Mouse (Mus musculus): ENCODE data around the gene Serpina3a. TPM values are rescaled to one million over a fixed set of nuclear protein-coding genes. Genes with fewer than 3 reads are reported as not detected.

The Serpina3a gene
- polyA plus RNA-seq, 1 experiment from 2014 or later = not detected

- no peak within 1 kb of the TSS for H3K9ac ChIP-seq (ENCODE audit: low read depth, low read length)
- H3K36me3 ChIP-seq (ENCODE audit: control insufficient read depth, insufficient read depth, low read length) = no peaks in the 10 kb centered on the region
- H3K4me1 ChIP-seq (ENCODE audit: control insufficient read depth, insufficient read depth, low read length) = no peaks in the 10 kb centered on the region
- no peak within 1 kb of the TSS for H3K4me3 ChIP-seq (ENCODE audit: low read depth, low read length)
- H3K4me2 ChIP-seq (ENCODE audit: low read length) = no peak within 1 kb of the TSS
- no peak within 1 kb of the TSS for H3K27ac ChIP-seq (ENCODE audit: low read length)
- 84% methylated on average over 5 of the region's 5 CpGs for WGBS
- ATAC-seq = no peak
- no peaks in the 10 kb centered on the region for H3K27me3 ChIP-seq (ENCODE audit: control insufficient read depth, insufficient read depth, low read depth, low read length)
- H3K9me3 ChIP-seq (replicated peaks; ENCODE audit: control insufficient read depth, low read length, poor library complexity, severe bottlenecking) = no peaks in the 10 kb centered on the region
Observed at GRCm38 (mm10) chr12:104127696-104128095, 15.2 kb downstream of the Serpina3a start, which contains the start of gene Serpina3b. Serpina3b (plus strand) TSS chr12:104127996.

- no peak overlapping the region for H3K9ac ChIP-seq (ENCODE audit: low read depth, low read length)
- no peaks in the 10 kb centered on the region for H3K36me3 ChIP-seq (ENCODE audit: control insufficient read depth, insufficient read depth, low read length)
- no peaks in the 10 kb centered on the region for H3K9me3 ChIP-seq (replicated peaks; ENCODE audit: control insufficient read depth, low read length, poor library complexity, severe bottlenecking)
- no peaks in the 10 kb centered on the region for H3K27me3 ChIP-seq (ENCODE audit: control insufficient read depth, insufficient read depth, low read depth, low read length)
- no peaks in the 10 kb centered on the region for H3K4me1 ChIP-seq (ENCODE audit: control insufficient read depth, insufficient read depth, low read length)
- no peak for ATAC-seq
- H3K4me2 ChIP-seq (ENCODE audit: low read length) = no peak overlapping the region
- H3K27ac ChIP-seq (ENCODE audit: low read length) = no peak overlapping the region
- no peak overlapping the region for H3K4me3 ChIP-seq (ENCODE audit: low read depth, low read length)
Observed at GRCm38 (mm10) chr12:104131041-104131440, 18.5 kb downstream of the Serpina3a start.

- H3K27me3 ChIP-seq (ENCODE audit: control insufficient read depth, insufficient read depth, low read depth, low read length) = no peaks in the 10 kb centered on the region
- ATAC-seq = no peak
- H3K4me2 ChIP-seq (ENCODE audit: low read length) = no peak overlapping the region
- H3K36me3 ChIP-seq (ENCODE audit: control insufficient read depth, insufficient read depth, low read length) = no peaks in the 10 kb centered on the region
- WGBS = 86% methylated on average over 2 of the region's 2 CpGs
- no peaks in the 10 kb centered on the region for H3K4me1 ChIP-seq (ENCODE audit: control insufficient read depth, insufficient read depth, low read length)
- no peak overlapping the region for H3K4me3 ChIP-seq (ENCODE audit: low read depth, low read length)
- H3K27ac ChIP-seq (ENCODE audit: low read length) = no peak overlapping the region
- no peak overlapping the region for H3K9ac ChIP-seq (ENCODE audit: low read depth, low read length)
- H3K9me3 ChIP-seq (replicated peaks; ENCODE audit: control insufficient read depth, low read length, poor library complexity, severe bottlenecking) = no peaks in the 10 kb centered on the region
Observed at GRCm38 (mm10) chr12:104138216-104138615, 25.7 kb downstream of the Serpina3a start.

GRCm38 (mm10) chr12:104140543-104141103 lies 28.1 kb downstream of the Serpina3a start:
- WGBS = 92% methylated on average over 4 of the region's 4 CpGs
- no peak overlapping the region for H3K27ac ChIP-seq (ENCODE audit: low read length)
- no peaks in the 10 kb centered on the region for H3K27me3 ChIP-seq (ENCODE audit: control insufficient read depth, insufficient read depth, low read depth, low read length)
- ATAC-seq = no peak
- H3K9me3 ChIP-seq (replicated peaks; ENCODE audit: control insufficient read depth, low read length, poor library complexity, severe bottlenecking) = no peaks in the 10 kb centered on the region
- H3K4me2 ChIP-seq (ENCODE audit: low read length) = no peak overlapping the region
- no peaks in the 10 kb centered on the region for H3K36me3 ChIP-seq (ENCODE audit: control insufficient read depth, insufficient read depth, low read length)
- H3K4me3 ChIP-seq (ENCODE audit: low read depth, low read length) = no peak overlapping the region
- H3K9ac ChIP-seq (ENCODE audit: low read depth, low read length) = no peak overlapping the region
- H3K4me1 ChIP-seq (ENCODE audit: control insufficient read depth, insufficient read depth, low read length) = no peaks in the 10 kb centered on the region

GRCm38 (mm10) chr12:104141506-104141905 lies 29.0 kb downstream of the Serpina3a start:
- no peak for ATAC-seq
- no peaks in the 10 kb centered on the region for H3K9me3 ChIP-seq (replicated peaks; ENCODE audit: control insufficient read depth, low read length, poor library complexity, severe bottlenecking)
- H3K4me3 ChIP-seq (ENCODE audit: low read depth, low read length) = no peak overlapping the region
- no peak overlapping the region for H3K9ac ChIP-seq (ENCODE audit: low read depth, low read length)
- no peaks in the 10 kb centered on the region for H3K4me1 ChIP-seq (ENCODE audit: control insufficient read depth, insufficient read depth, low read length)
- no peaks in the 10 kb centered on the region for H3K36me3 ChIP-seq (ENCODE audit: control insufficient read depth, insufficient read depth, low read length)
- H3K27ac ChIP-seq (ENCODE audit: low read length) = no peak overlapping the region
- no peak overlapping the region for H3K4me2 ChIP-seq (ENCODE audit: low read length)
- WGBS = 84% methylated on average over 1 of the region's 1 CpGs
- H3K27me3 ChIP-seq (ENCODE audit: control insufficient read depth, insufficient read depth, low read depth, low read length) = no peaks in the 10 kb centered on the region

GRCm38 (mm10) chr12:104142427-104142826 lies 29.9 kb downstream of the Serpina3a start:
- Histone ChIP-seq H3K27ac (ENCODE audit: low read length) (no peak overlapping the region), H3K4me2 (ENCODE audit: low read length) (no peak overlapping the region), H3K27me3 (ENCODE audit: control insufficient read depth, insufficient read depth, low read depth, low read length) (no peaks in the 10 kb centered on the region), H3K4me3 (ENCODE audit: low read depth, low read length) (no peak overlapping the region), H3K4me1 (ENCODE audit: control insufficient read depth, insufficient read depth, low read length) (no peaks in the 10 kb centered on the region), H3K36me3 (ENCODE audit: control insufficient read depth, insufficient read depth, low read length) (no peaks in the 10 kb centered on the region), H3K9me3 (replicated peaks; ENCODE audit: control insufficient read depth, low read length, poor library complexity, severe bottlenecking) (no peaks in the 10 kb centered on the region), H3K9ac (ENCODE audit: low read depth, low read length) (no peak overlapping the region)
- WGBS = 73% methylated on average over 1 of the region's 1 CpGs
- ATAC-seq = no peak

- Histone ChIP-seq H3K9ac (ENCODE audit: low read depth, low read length) (no peak overlapping the region), H3K4me3 (ENCODE audit: low read depth, low read length) (no peak overlapping the region), H3K4me2 (ENCODE audit: low read length) (no peak overlapping the region), H3K27me3 (ENCODE audit: control insufficient read depth, insufficient read depth, low read depth, low read length) (no peaks in the 10 kb centered on the region), H3K9me3 (replicated peaks; ENCODE audit: control insufficient read depth, low read length, poor library complexity, severe bottlenecking) (no peaks in the 10 kb centered on the region), H3K36me3 (ENCODE audit: control insufficient read depth, insufficient read depth, low read length) (no peaks in the 10 kb centered on the region), H3K27ac (ENCODE audit: low read length) (no peak overlapping the region), H3K4me1 (ENCODE audit: control insufficient read depth, insufficient read depth, low read length) (no peaks in the 10 kb centered on the region)
- ATAC-seq = no peak
- WGBS = 86% methylated on average over 1 of the region's 1 CpGs
Observed at GRCm38 (mm10) chr12:104143286-104143685, 30.8 kb downstream of the Serpina3a start.

- no peak overlapping the region for H3K27ac ChIP-seq (ENCODE audit: low read length)
- H3K4me2 ChIP-seq (ENCODE audit: low read length) = no peak overlapping the region
- no peaks in the 10 kb centered on the region for H3K9me3 ChIP-seq (replicated peaks; ENCODE audit: control insufficient read depth, low read length, poor library complexity, severe bottlenecking)
- no peaks in the 10 kb centered on the region for H3K27me3 ChIP-seq (ENCODE audit: control insufficient read depth, insufficient read depth, low read depth, low read length)
- H3K36me3 ChIP-seq (ENCODE audit: control insufficient read depth, insufficient read depth, low read length) = no peaks in the 10 kb centered on the region
- no peak overlapping the region for H3K9ac ChIP-seq (ENCODE audit: low read depth, low read length)
- no peaks in the 10 kb centered on the region for H3K4me1 ChIP-seq (ENCODE audit: control insufficient read depth, insufficient read depth, low read length)
- WGBS = 75% methylated on average over 2 of the region's 2 CpGs
- H3K4me3 ChIP-seq (ENCODE audit: low read depth, low read length) = no peak overlapping the region
- no peak for ATAC-seq
Observed at GRCm38 (mm10) chr12:104145571-104145970, 33.0 kb downstream of the Serpina3a start.

- H3K4me2 ChIP-seq (ENCODE audit: low read length) = no peak overlapping the region
- H3K27ac ChIP-seq (ENCODE audit: low read length) = no peak overlapping the region
- no peaks in the 10 kb centered on the region for H3K27me3 ChIP-seq (ENCODE audit: control insufficient read depth, insufficient read depth, low read depth, low read length)
- no peak overlapping the region for H3K4me3 ChIP-seq (ENCODE audit: low read depth, low read length)
- ATAC-seq = no peak
- no peaks in the 10 kb centered on the region for H3K4me1 ChIP-seq (ENCODE audit: control insufficient read depth, insufficient read depth, low read length)
- WGBS = 90% methylated on average over 2 of the region's 2 CpGs
- H3K9me3 ChIP-seq (replicated peaks; ENCODE audit: control insufficient read depth, low read length, poor library complexity, severe bottlenecking) = no peaks in the 10 kb centered on the region
- no peak overlapping the region for H3K9ac ChIP-seq (ENCODE audit: low read depth, low read length)
- H3K36me3 ChIP-seq (ENCODE audit: control insufficient read depth, insufficient read depth, low read length) = no peaks in the 10 kb centered on the region
Observed at GRCm38 (mm10) chr12:104151989-104152388, 39.5 kb downstream of the Serpina3a start.
